Mouse (Mus musculus) embryonic stem cell, embryonic (primary cell): ENCODE data around the gene Fam163b.

Experiments
- CTCF ChIA-PET, 4 experiments: fragments of 300-600 bp in 2 of 4; fragments of 350-600 bp in 2 of 4; sonication (Branson Sonifier 250); formaldehyde crosslinking; loops; one replicate each; lab custom pipeline; 2022; ENCODE audit warnings: inconsistent platforms in 2 of 4; lab: Charles Lee
- POLR2A ChIA-PET, 4 experiments: fragments of 300-600 bp in 2 of 4; fragments of 350-600 bp in 2 of 4; sonication (Branson Sonifier 250); formaldehyde crosslinking; loops; one replicate each; lab custom pipeline; 2022; ENCODE audit warnings: antibody characterized with exemption in 4 of 4, inconsistent platforms in 1 of 4; lab: Charles Lee

Gene Fam163b

GRCm38 (mm10) chr2:27144957-27145356 lies 2.7 kb upstream of the Fam163b start:
- ChIA-PET CTCF (no interaction called here), POLR2A (interaction anchor here in 1 of 4 experiments (1.1 kb wide), 1 partner anchor 19 kb away, joined by 4 read pairs; no protein-coding TSS in a partner anchor)

DNA sequence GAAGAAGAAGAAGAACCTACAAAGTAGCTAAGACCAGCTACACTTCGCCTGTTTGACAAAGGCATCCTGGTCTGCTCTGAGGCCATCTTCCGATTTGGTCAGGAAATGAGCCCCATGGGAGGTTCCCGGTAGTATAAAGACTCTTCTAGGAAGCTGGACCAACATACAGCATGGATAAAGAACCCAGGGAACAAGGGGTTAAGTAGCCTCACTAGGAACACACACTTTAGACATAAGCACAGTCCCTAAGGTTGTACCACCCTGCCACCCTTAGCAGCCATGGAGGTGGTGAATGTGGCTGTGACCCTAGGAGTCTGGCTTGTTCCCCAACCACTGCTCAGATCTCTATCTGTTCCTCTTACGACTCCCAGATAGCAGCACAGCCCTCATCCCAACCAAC lies 3.9 kb downstream of the Fam163b start:
- POLR2A ChIA-PET = no interaction called here
- CTCF ChIA-PET = no interaction called here

DNA sequence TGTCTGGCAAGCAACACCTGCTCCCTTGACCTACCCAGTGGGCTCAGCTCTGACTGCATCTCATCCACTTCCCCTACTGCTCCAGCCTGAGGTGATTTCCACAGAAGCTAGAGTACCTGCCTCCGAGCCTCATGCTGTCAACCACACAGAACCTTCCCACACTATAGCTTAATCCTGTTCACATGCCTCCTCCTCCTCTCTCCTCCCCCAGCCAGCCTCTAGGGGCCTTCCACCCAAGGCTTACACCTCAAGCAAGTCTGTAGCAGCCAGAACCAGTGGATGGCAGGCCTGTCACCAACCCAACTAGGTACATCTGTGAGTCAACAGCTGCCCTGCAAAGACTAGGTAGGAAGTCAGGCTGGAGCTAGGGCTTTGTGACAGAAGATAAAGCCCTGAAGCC lies 5.5 kb downstream of the Fam163b start:
- ChIA-PET POLR2A (no interaction called here), CTCF (no interaction called here)

GRCm38 (mm10) chr2:27136336-27136735 lies 6.0 kb downstream of the Fam163b start:
- ChIA-PET CTCF (no interaction called here), POLR2A (no interaction called here)

DNA sequence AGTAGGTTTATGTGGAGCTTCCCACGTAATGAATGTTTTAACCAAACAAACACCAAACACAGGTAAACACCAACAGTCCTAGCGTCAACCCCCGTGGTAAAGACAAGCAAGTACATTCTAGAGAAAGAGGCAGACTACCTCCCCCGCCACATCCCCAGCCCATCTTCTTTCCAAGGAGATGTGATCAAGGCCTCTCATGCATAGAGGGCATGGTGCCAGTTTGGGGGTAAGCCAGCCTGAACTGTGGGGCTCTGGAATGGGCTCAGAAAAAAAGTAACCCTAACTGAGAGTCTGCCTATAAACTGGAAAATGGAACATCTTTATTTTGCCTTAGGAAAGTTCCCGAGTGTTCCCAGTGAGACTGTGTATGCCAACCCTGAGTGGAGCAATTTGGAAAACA lies 6.4 kb downstream of the Fam163b start:
- ChIA-PET CTCF (no interaction called here), POLR2A (no interaction called here)

GRCm38 (mm10) chr2:27128990-27129389 lies 13.3 kb downstream of the Fam163b start:
- POLR2A ChIA-PET = no interaction called here

DNA sequence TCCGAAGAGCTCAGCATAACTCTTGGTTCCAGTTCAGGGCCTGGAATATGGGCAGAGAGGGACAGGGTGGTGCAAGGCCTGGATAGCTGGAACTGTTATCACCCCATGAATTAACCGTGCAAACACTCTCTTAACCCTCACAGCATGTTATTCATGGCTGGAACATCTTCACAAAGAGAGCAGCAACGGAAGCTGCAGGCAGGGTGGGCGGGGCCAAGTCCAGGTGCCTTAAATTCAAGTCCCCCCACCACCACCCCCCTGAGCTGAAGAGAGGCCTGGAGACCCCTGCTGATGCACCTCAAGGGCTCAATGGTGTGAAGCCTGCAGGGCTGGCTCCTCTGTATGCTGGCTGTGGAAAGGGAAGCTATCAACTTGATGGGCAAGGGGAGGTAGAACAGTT lies 15.8 kb downstream of the Fam163b start:
- CTCF ChIA-PET = interaction anchor here (0.6 to 2.5 kb wide), 18 partner anchors 11 to 941 kb away, joined by 3 to 9 read pairs (median 3); partner anchors contain the start of genes Fam163b (in 2 of the 4) and Adamtsl2 (in 1 of the 4)
- POLR2A ChIA-PET = interaction anchor here (0.5 to 1.4 kb wide), 7 partner anchors 16 to 956 kb away, joined by 3 to 4 read pairs (median 3); partner anchors contain the start of gene Fam163b (in 1 of the 4)

More at GRCm38 (mm10) chr2:27128990-27129389, 13.3 kb downstream of the Fam163b start:
- CTCF ChIA-PET = no interaction called here

DNA sequence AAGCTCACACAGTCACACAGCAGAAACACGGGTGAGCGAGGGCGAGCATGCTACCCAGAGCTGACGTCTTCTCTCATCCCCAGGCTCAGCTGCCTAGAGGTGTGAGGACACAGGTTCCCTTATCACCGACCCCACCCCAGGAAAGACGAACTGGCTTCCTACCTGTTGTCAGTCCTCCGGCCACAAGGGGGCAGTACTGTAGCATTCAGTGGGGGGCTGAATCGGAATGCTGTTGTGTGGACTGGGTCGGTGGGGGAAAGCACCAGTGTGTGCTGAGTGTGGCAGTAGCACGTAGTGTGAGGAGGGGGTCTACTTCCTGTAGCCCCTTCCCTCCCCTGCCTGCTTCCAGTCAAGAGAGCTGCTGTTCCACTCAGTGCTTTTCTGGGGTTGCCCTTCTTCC lies 16.3 kb downstream of the Fam163b start:
- POLR2A ChIA-PET = interaction anchor here (0.5 to 1.4 kb wide), 5 partner anchors 16 to 699 kb away, joined by 3 to 4 read pairs (median 3); partner anchors contain the start of gene Fam163b (in 1 of the 4)
- CTCF ChIA-PET = interaction anchor here (0.7 to 2.5 kb wide), 14 partner anchors 10 to 537 kb away, joined by 3 to 8 read pairs (median 3); partner anchors contain the start of genes Fam163b (in 2 of the 4) and Adamtsl2 (in 1 of the 4)

DNA sequence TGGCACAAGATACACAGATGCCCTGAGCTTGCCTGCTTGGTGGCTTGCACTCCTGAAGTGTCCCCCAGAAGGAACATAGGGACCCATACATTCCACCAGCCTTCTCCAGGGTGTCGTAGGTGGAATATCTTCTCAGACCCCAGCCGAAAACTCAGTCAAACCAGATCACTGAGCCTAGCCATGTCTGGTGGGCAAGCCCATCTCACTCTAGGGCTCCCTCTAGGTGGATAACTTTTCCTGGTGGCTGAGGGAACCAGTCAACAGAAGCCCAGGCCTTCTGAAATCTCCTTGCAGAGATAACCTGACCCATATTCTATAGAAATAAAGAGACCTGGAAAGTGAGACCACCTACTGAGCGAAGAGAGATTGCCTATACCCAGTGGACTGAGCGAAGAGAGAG lies 19.2 kb downstream of the Fam163b start:
- ChIA-PET CTCF (interaction anchor here in 1 of 4 experiments (0.9 kb wide), 1 partner anchor 40 kb away, joined by 3 read pairs; no protein-coding TSS in a partner anchor), POLR2A (interaction anchor here in 1 of 4 experiments (1.3 kb wide), 1 partner anchor 19 kb away, joined by 5 read pairs; the partner anchor contains the start of gene Fam163b)

- CTCF ChIA-PET = interaction anchor here in 1 of 4 experiments (0.8 to 1.1 kb wide), 2 partner anchors 114 to 280 kb away, joined by 3 to 4 read pairs; no protein-coding TSS in a partner anchor
Measured at GRCm38 (mm10) chr2:27122578-27122977, 19.7 kb downstream of the Fam163b start.

DNA sequence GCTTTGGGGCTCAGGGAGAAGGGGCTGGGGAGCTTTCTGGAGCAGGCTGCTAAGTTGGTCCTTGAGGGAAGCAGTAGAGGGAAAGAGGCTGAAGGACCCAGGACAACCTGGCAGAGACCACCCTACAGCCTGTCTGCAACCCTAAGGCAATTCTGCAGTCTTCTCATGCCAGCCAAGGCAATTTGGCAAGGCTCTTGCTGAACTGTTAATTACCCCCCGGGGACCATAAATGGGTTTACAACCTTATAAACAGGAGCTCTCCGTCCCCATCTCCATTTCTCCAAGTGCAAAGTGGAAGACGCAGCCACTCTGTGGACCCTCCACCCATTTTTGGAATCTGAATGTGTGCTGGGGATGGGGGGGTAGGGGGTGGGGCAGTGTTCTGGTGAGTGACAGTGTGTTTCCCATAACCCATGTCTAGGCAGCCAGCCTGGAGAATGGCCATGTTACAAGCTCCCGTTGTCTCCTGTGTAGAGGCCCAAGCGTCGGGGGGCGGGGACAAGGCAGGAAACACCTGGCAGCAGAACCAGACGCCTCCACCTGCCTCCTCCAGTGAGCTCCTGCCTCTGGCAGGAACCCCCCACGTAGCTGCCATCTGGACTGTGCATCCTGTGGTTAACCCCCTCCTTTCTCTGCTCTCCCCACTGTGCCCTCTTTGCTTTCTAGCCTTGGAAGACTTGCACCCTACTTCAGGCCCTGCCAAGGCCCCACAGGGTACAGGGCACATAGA lies 20.5 kb downstream of the Fam163b start:
- ChIA-PET CTCF (interaction anchor here in 1 of 4 experiments (0.8 to 1.1 kb wide), 2 partner anchors 115 to 281 kb away, joined by 3 to 4 read pairs; no protein-coding TSS in a partner anchor), POLR2A (interaction anchor here in 2 of 4 experiments (0.6 to 1.3 kb wide), 3 partner anchors 20 to 1019 kb away, joined by 3 to 5 read pairs (median 3); partner anchors contain the start of gene Fam163b (in 1 of the 2))

More at GRCm38 (mm10) chr2:27122578-27122977, 19.7 kb downstream of the Fam163b start:
- POLR2A ChIA-PET = interaction anchor here in 1 of 4 experiments (1.3 kb wide), 1 partner anchor 19 kb away, joined by 5 read pairs; the partner anchor contains the start of gene Fam163b

DNA sequence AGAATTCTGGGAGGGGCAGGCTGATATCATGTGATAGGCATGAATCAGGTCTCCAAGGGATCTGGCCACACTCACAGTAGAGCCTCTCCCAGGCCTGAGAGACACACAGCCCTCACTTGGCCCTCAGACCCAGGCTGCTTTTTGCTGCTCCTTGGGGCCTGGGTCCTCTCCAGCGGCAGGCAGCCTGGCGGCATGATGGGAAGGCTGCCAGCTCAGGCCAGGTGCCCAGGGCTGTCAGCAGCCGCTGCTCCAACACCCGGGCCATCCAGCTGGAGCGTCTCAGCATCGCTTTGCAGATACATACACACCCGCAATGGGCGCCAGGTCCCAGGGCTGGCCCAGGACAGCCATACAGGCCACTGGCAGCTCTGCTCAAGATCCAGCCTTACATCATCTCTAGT lies 22.1 kb downstream of the Fam163b start:
- CTCF ChIA-PET = no interaction called here
- POLR2A ChIA-PET = interaction anchor here in 1 of 4 experiments (1.6 kb wide), 1 partner anchor 26 kb away, joined by 4 read pairs; no protein-coding TSS in a partner anchor

- POLR2A ChIA-PET = interaction anchor here in 1 of 4 experiments (1.6 kb wide), 1 partner anchor 27 kb away, joined by 4 read pairs; no protein-coding TSS in a partner anchor
- CTCF ChIA-PET = no interaction called here
Measured at GRCm38 (mm10) chr2:27119766-27120165, 22.5 kb downstream of the Fam163b start.

- POLR2A ChIA-PET = no interaction called here
- CTCF ChIA-PET = no interaction called here
Measured at GRCm38 (mm10) chr2:27118452-27118851, 23.8 kb downstream of the Fam163b start.

GRCm38 (mm10) chr2:27114169-27114568 lies 28.1 kb downstream of the Fam163b start:
- CTCF ChIA-PET = interaction anchor here in 3 of 4 experiments (0.8 to 1.9 kb wide), 4 partner anchors 11 to 467 kb away, joined by 3 to 7 read pairs (median 4); no protein-coding TSS in a partner anchor
- POLR2A ChIA-PET = no interaction called here

DNA sequence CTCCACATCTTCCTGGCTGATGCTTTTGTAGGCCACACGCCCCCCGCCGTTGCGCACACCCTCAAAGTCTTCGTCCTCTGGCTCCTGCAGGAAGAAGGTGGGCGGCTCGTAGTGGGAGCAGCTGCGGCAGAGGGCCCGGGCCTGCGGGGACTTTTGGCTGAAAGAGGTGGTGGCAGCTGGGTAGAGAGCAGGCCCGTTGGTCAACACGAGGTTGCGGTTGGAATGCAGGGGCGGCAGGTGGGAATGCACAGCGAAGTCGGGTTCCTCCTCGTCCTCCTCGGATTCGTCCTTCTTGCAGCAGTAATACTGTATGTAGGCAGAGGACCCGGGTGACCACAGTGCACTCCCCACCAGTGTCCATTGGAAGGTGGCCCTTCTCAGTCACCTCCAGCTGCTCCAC lies 29.7 kb downstream of the Fam163b start:
- CTCF ChIA-PET = interaction anchor here in 1 of 4 experiments (1.9 kb wide), 1 partner anchor 13 kb away, joined by 7 read pairs; no protein-coding TSS in a partner anchor
- POLR2A ChIA-PET = no interaction called here

DNA sequence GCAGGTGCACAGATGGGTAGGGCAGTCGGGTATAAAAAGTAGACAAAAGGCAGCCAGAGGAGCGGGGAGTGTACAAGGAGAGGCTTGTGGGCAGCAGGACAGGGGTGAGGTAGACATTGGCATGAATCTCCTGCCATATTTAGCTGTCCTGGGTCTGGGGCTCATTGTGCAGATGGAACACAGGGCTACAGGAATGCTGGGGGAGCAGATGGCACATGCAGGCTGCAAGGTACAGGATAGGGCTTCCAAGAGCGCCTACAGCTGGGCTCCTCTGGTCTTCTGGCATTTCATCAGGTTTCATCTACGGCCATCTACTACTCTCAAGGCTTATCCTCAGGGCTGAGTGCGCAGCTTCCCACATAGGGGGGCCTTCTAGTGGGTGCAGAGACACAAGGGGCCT lies 33.2 kb downstream of the Fam163b start:
- POLR2A ChIA-PET = no interaction called here
- CTCF ChIA-PET = interaction anchor here in 1 of 4 experiments (0.8 kb wide), 1 partner anchor 12 kb away, joined by 3 read pairs; no protein-coding TSS in a partner anchor

DNA sequence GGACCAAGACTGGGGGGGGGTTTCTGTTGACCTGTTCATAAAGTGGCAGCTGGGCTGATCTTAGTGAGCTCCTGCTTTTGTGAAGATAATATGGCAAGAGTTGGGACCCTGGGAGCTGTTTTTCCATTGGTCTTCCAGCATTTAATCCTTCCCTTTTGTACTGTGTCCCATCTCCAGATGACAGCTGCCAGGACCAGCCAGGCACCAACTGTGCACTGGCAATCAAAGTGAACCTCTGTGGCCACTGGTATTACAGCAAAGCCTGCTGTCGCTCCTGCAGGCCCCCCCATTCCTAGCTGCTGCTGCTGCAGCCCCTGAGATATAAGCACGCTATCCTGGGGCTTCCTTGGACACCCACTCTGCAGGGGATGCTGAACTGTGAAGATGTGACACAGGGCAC lies 34.1 kb downstream of the Fam163b start:
- CTCF ChIA-PET = no interaction called here

GRCm38 (mm10) chr2:27106816-27107215 lies 35.5 kb downstream of the Fam163b start:
- CTCF ChIA-PET = no interaction called here
- POLR2A ChIA-PET = no interaction called here

More for the DNA sequence above, 34.1 kb downstream of the Fam163b start:
- POLR2A ChIA-PET = no interaction called here
